Mouse (Mus musculus): Measurements from ENCODE around the gene Spo11. TPM values are rescaled to one million over a fixed set of nuclear protein-coding genes. Genes with fewer than 3 reads are reported as not detected.

Spo11 gene
- polyA plus RNA-seq, 1 experiment from 2014 or later, result 1.7 TPM

- no peak overlapping the region for H3K27ac ChIP-seq (replicated peaks; ENCODE audit: low read depth, low read length)
- H3K4me1 ChIP-seq (ENCODE audit: control insufficient read depth, insufficient read depth, low read length), result no peaks in the 10 kb centered on the region
- no peaks in the 10 kb centered on the region for H3K9me3 ChIP-seq (ENCODE audit: control insufficient read depth, low read length)
- H3K4me2 ChIP-seq (ENCODE audit: low read depth, severe bottlenecking), result no peak overlapping the region
- H3K27me3 ChIP-seq (ENCODE audit: control insufficient read depth, insufficient read depth, low read length), result no peaks in the 10 kb centered on the region
- no peak overlapping the region for H3K9ac ChIP-seq (ENCODE audit: low read length)
- DNase-seq (ENCODE audit: low spot score) (no peak), ATAC-seq (ENCODE audit: insufficient number of reproducible peaks, low FRiP score, low TSS enrichment, low read depth) (no peak)
- 77% methylated on average over 9 of the region's 9 CpGs for WGBS
- no peak overlapping the region for H3K4me3 ChIP-seq (ENCODE audit: low read depth, low read length)
- no peaks in the 10 kb centered on the region for H3K36me3 ChIP-seq (ENCODE audit: control insufficient read depth, insufficient read depth, low read length)
These were observed 5.5 kb downstream of the Spo11 start for GRCm38 (mm10) chr2:172982776-172983561.

GRCm38 (mm10) chr2:172990161-172990560 lies 12.7 kb downstream of the Spo11 start:
- H3K36me3 ChIP-seq (ENCODE audit: control insufficient read depth, insufficient read depth, low read length), result no peaks in the 10 kb centered on the region
- no peak overlapping the region for H3K9ac ChIP-seq (ENCODE audit: low read length)
- ATAC-seq (ENCODE audit: insufficient number of reproducible peaks, low FRiP score, low TSS enrichment, low read depth), result no peak
- WGBS, result 82% methylated on average over 6 of the region's 6 CpGs
- no peak for DNase-seq (ENCODE audit: low spot score)
- H3K27me3 ChIP-seq (ENCODE audit: control insufficient read depth, insufficient read depth, low read length), result no peaks in the 10 kb centered on the region
- H3K27ac ChIP-seq (replicated peaks; ENCODE audit: low read depth, low read length), result no peak overlapping the region
- no peaks in the 10 kb centered on the region for H3K9me3 ChIP-seq (ENCODE audit: control insufficient read depth, low read length)
- no peaks in the 10 kb centered on the region for H3K4me1 ChIP-seq (ENCODE audit: control insufficient read depth, insufficient read depth, low read length)
- H3K4me3 ChIP-seq (ENCODE audit: low read depth, low read length), result no peak overlapping the region
- no peak overlapping the region for H3K4me2 ChIP-seq (ENCODE audit: low read depth, severe bottlenecking)

- 16% methylated on average over 4 of the region's 4 CpGs for WGBS
- Histone ChIP-seq H3K4me3 (ENCODE audit: low read depth, low read length) (no peak overlapping the region), H3K36me3 (ENCODE audit: control insufficient read depth, insufficient read depth, low read length) (no peaks in the 10 kb centered on the region), H3K27me3 (ENCODE audit: control insufficient read depth, insufficient read depth, low read length) (no peaks in the 10 kb centered on the region), H3K9me3 (ENCODE audit: control insufficient read depth, low read length) (no peaks in the 10 kb centered on the region), H3K4me2 (ENCODE audit: low read depth, severe bottlenecking) (no peak overlapping the region), H3K27ac (replicated peaks; ENCODE audit: low read depth, low read length) (no peak overlapping the region), H3K4me1 (ENCODE audit: control insufficient read depth, insufficient read depth, low read length) (peaks cover 5% of the 10 kb centered on the region; the same call in 1 of the 2 replicates), H3K9ac (ENCODE audit: low read length) (no peak overlapping the region)
- ATAC-seq (ENCODE audit: insufficient number of reproducible peaks, low FRiP score, low TSS enrichment, low read depth) (no peak), DNase-seq (ENCODE audit: low spot score) (peak; percentile 90)
These were observed 18.7 kb downstream of the Spo11 start for GRCm38 (mm10) chr2:172996207-172996606.

DNA sequence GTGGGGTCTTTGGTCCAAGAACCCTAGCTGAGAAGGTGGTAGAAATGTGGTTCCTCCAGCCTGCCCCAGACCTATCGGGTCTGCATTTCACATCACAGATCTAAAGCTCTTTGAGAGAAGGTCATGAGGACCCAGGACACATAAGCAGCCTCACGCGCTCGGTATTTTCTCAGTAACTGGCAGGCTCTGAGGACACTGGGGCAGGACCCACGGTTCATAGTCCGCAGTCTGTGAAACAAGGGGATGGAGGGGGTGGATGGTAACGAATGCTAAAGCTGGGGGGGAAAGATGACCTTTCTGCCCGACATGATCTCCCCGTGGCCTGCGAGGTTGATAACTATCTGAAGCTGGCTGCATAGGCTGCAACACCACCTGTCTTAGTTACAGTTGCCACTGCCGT lies 20.2 kb downstream of the Spo11 start:
- ATAC-seq (ENCODE audit: insufficient number of reproducible peaks, low FRiP score, low TSS enrichment, low read depth), result no peak
- 60% methylated on average over 11 of the region's 11 CpGs for WGBS
- DNase-seq (ENCODE audit: low spot score), result no peak

GRCm38 (mm10) chr2:172998478-172998877 lies 21.0 kb downstream of the Spo11 start:
- WGBS, result 62% methylated on average over 7 of the region's 7 CpGs
- ATAC-seq (ENCODE audit: insufficient number of reproducible peaks, low FRiP score, low TSS enrichment, low read depth), result no peak

More for the DNA sequence above, 20.2 kb downstream of the Spo11 start:
- peaks cover 11% of the 10 kb centered on the region for H3K4me1 ChIP-seq (ENCODE audit: control insufficient read depth, insufficient read depth, low read length)
- H3K27me3 ChIP-seq (ENCODE audit: control insufficient read depth, insufficient read depth, low read length), result no peaks in the 10 kb centered on the region
- peaks cover under 1% of the 10 kb centered on the region; the same call in 1 of the 2 replicates for H3K36me3 ChIP-seq (ENCODE audit: control insufficient read depth, insufficient read depth, low read length)
- no peak overlapping the region for H3K4me3 ChIP-seq (ENCODE audit: low read depth, low read length)
- H3K4me2 ChIP-seq (ENCODE audit: low read depth, severe bottlenecking), result no peak overlapping the region
- H3K9ac ChIP-seq (ENCODE audit: low read length), result no peak overlapping the region
- H3K9me3 ChIP-seq (ENCODE audit: control insufficient read depth, low read length), result no peaks in the 10 kb centered on the region
- H3K27ac ChIP-seq (replicated peaks; ENCODE audit: low read depth, low read length), result no peak overlapping the region

DNA sequence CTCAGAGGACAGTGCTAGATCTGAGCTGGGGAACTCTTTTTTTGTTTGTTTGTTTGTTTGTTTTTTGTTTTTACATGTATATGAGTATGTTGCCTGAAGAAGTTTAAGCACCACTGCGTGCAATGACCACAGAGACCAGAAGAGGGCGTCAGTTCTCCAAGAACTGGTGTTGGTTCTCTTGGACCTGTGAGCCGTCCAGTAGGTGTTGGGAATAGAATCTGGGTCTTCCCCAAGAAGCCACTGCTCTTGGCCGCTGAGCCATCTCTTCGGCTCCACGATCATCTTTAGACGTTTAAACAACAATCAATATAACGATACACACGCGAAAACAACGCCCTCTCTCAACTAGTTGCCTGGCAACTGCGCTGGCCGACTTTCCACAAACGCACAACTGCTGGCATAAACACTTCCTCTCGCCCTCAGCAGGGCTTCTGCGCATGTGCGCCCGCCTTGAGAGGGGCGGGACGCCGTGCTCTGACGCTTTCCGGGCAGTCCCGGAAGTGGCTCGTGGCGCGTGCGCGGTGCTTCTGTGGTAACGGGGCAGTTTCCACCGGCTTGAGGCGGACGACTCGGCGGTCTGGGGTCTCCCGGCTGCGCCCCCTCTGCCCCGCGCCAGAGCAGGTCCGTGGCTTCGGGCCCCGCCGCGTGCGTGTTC lies 22.3 kb downstream of the Spo11 start, which contains the start of gene Rae1:
Gene Rae1, plus strand, starts transcription at position 488 of the 655 bp plus-strand sequence.
- WGBS, result under 1% methylated on average over 45 of the region's 45 CpGs
- Histone ChIP-seq H3K27ac (replicated peaks; ENCODE audit: low read depth, low read length) (peak within 1 kb of the TSS; percentile 79), H3K4me1 (ENCODE audit: control insufficient read depth, insufficient read depth, low read length) (peaks cover 11% of the 10 kb centered on the region), H3K9ac (ENCODE audit: low read length) (peak within 1 kb of the TSS; percentile 93), H3K4me2 (ENCODE audit: low read depth, severe bottlenecking) (peak within 1 kb of the TSS; percentile 92), H3K9me3 (ENCODE audit: control insufficient read depth, low read length) (no peaks in the 10 kb centered on the region), H3K27me3 (ENCODE audit: control insufficient read depth, insufficient read depth, low read length) (no peaks in the 10 kb centered on the region), H3K36me3 (ENCODE audit: control insufficient read depth, insufficient read depth, low read length) (peaks cover 15% of the 10 kb centered on the region), H3K4me3 (ENCODE audit: low read depth, low read length) (peak within 1 kb of the TSS; percentile 98)
- ATAC-seq (ENCODE audit: insufficient number of reproducible peaks, low FRiP score, low TSS enrichment, low read depth) (peak; percentile 90), DNase-seq (ENCODE audit: low spot score) (peak; percentile 100)

More at GRCm38 (mm10) chr2:172998478-172998877, 21.0 kb downstream of the Spo11 start:
- H3K9me3 ChIP-seq (ENCODE audit: control insufficient read depth, low read length), result no peaks in the 10 kb centered on the region
- H3K27ac ChIP-seq (replicated peaks; ENCODE audit: low read depth, low read length), result no peak overlapping the region
- H3K36me3 ChIP-seq (ENCODE audit: control insufficient read depth, insufficient read depth, low read length), result peaks cover 4% of the 10 kb centered on the region; the same call in 1 of the 2 replicates
- H3K27me3 ChIP-seq (ENCODE audit: control insufficient read depth, insufficient read depth, low read length), result no peaks in the 10 kb centered on the region
- peaks cover 11% of the 10 kb centered on the region for H3K4me1 ChIP-seq (ENCODE audit: control insufficient read depth, insufficient read depth, low read length)
- H3K4me2 ChIP-seq (ENCODE audit: low read depth, severe bottlenecking), result no peak overlapping the region
- no peak overlapping the region for H3K4me3 ChIP-seq (ENCODE audit: low read depth, low read length)
- no peak overlapping the region for H3K9ac ChIP-seq (ENCODE audit: low read length)
- no peak for DNase-seq (ENCODE audit: low spot score)

GRCm38 (mm10) chr2:173000285-173000652 lies 22.8 kb downstream of the Spo11 start:
- H3K4me3 ChIP-seq (ENCODE audit: low read depth, low read length), result peak overlapping the region; percentile 98
- DNase-seq (ENCODE audit: low spot score) (no peak), ATAC-seq (ENCODE audit: insufficient number of reproducible peaks, low FRiP score, low TSS enrichment, low read depth) (peak; percentile 83)
- H3K4me2 ChIP-seq (ENCODE audit: low read depth, severe bottlenecking), result peak overlapping the region; percentile 92
- H3K27ac ChIP-seq (replicated peaks; ENCODE audit: low read depth, low read length), result peak overlapping the region; percentile 79
- peak overlapping the region; percentile 93 for H3K9ac ChIP-seq (ENCODE audit: low read length)
- no peaks in the 10 kb centered on the region for H3K27me3 ChIP-seq (ENCODE audit: control insufficient read depth, insufficient read depth, low read length)
- under 1% methylated on average over 42 of the region's 42 CpGs for WGBS
- H3K4me1 ChIP-seq (ENCODE audit: control insufficient read depth, insufficient read depth, low read length), result peaks cover 11% of the 10 kb centered on the region
- H3K36me3 ChIP-seq (ENCODE audit: control insufficient read depth, insufficient read depth, low read length), result peaks cover 15% of the 10 kb centered on the region
- H3K9me3 ChIP-seq (ENCODE audit: control insufficient read depth, low read length), result no peaks in the 10 kb centered on the region

DNA sequence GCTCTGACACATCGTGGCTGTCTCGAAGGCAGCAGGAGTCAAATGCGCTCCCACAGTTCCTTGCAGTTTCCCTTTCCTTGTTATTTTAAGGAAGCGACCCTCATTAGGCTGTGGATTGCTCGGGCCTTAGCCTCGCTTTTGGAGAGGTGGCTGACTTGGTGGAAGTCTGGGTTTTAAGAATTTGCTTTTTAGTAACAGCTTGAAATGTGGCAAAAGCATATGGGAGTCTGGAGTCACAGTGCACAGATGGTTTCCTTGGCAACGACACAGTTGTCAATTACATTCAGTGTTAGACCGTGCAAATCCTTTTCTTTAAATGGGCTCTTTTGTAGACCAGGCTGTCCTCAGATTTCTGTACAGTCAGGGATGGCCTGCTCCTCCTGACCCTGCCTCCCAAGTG lies 23.4 kb downstream of the Spo11 start:
- 28% methylated on average over 8 of the region's 8 CpGs for WGBS
- H3K36me3 ChIP-seq (ENCODE audit: control insufficient read depth, insufficient read depth, low read length), result peaks cover 15% of the 10 kb centered on the region
- H3K9ac ChIP-seq (ENCODE audit: low read length), result peak overlapping the region; percentile 93
- peak overlapping the region; percentile 98 for H3K4me3 ChIP-seq (ENCODE audit: low read depth, low read length)
- no peak overlapping the region for H3K27ac ChIP-seq (replicated peaks; ENCODE audit: low read depth, low read length)
- ATAC-seq (ENCODE audit: insufficient number of reproducible peaks, low FRiP score, low TSS enrichment, low read depth) (no peak), DNase-seq (ENCODE audit: low spot score) (no peak)
- no peaks in the 10 kb centered on the region for H3K9me3 ChIP-seq (ENCODE audit: control insufficient read depth, low read length)
- peak overlapping the region; percentile 92 for H3K4me2 ChIP-seq (ENCODE audit: low read depth, severe bottlenecking)
- peaks cover 11% of the 10 kb centered on the region for H3K4me1 ChIP-seq (ENCODE audit: control insufficient read depth, insufficient read depth, low read length)
- H3K27me3 ChIP-seq (ENCODE audit: control insufficient read depth, insufficient read depth, low read length), result no peaks in the 10 kb centered on the region
